20 mouse cellular contexts compared by ENCODE assay signal in the genomic region with DNA sequence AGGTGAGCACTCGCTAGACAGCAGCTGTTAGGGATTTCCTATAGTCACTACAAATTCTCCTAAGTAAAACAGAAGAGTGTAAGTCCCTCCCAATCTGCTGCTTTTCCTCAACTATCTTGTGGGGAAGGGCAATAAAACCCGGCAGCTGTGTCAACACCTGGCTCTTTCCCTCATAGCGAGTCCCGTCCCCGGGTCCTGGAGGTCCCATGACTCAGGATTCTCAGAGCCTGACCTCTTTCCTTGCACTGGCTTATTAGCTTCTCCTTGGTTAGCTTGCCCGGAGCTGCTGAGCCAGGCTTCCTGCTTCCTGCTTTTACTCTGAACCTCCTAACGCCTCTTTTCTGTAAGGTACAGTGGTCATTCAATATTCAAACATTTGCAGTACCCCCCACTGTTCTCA. TPM values are rescaled to one million over a fixed set of nuclear protein-coding genes. Genes with fewer than 3 reads are reported as not detected.
A peak's percentile ranks its signal among the peaks of the same experiment; 100 is the strongest.
DNase-seq lines count a peak whose midpoint lies in the region; ATAC-seq and TF ChIP-seq lines count a peak whose summit lies in the region.
"Had no signal": no experiment of that assay in that cellular context is flagged by ENCODE, and none has a peak within 500 bp of the region (broad histone marks: within the 10 kb centered on the region; RNA-seq: fewer than 3 reads in every experiment).

No protein-coding gene starts in this region.

- H3K9me3 ChIP-seq in embryonic facial prominence, embryonic 14.5 days (ENCODE audit: control insufficient read depth, low read length), result no peaks in the 10 kb centered on the region
- no peaks in the 10 kb centered on the region for H3K9me3 ChIP-seq in hindbrain, embryonic 13.5 days
- H3K9me3 ChIP-seq: forebrain, embryonic 13.5 days; liver, embryonic 15.5 days; neural tube, embryonic 12.5 days had no signal

- H3K4me3 ChIP-seq in C2C12 (ENCODE audit: insufficient read depth, poor library complexity, severe bottlenecking), result no peak overlapping the region
- H3K4me3 ChIP-seq in embryonic facial prominence, embryonic 14.5 days (ENCODE audit: low read depth, low read length), result no peak overlapping the region
- H3K4me3 ChIP-seq in hindbrain, embryonic 13.5 days, result no peak overlapping the region
- H3K4me3 ChIP-seq: forebrain, embryonic 13.5 days; gastrocnemius, adult 2 months; heart, adult 2 months; liver, embryonic 15.5 days; neural tube, embryonic 12.5 days had no signal

- H3ac ChIP-seq in C2C12 (ENCODE audit: control insufficient read depth, insufficient read length, low read depth), result no peak overlapping the region

- H3K36me3 ChIP-seq in C2C12 (ENCODE audit: control insufficient read depth, insufficient read depth), result peaks cover 11% of the 10 kb centered on the region
- H3K36me3 ChIP-seq in embryonic facial prominence, embryonic 14.5 days (ENCODE audit: control insufficient read depth, insufficient read depth, low read length), result peaks cover 21% of the 10 kb centered on the region
- H3K36me3 ChIP-seq in hindbrain, embryonic 13.5 days, result peaks cover 23% of the 10 kb centered on the region

- peak; percentile 17 for DNase-seq in R1 (ENCODE audit: low read depth, low spot score)
- peak; percentile 64 for DNase-seq in embryonic facial prominence, embryonic 14.5 days (ENCODE audit: low spot score)
- DNase-seq in mesoderm, embryonic 11.5 days (ENCODE audit: low read depth, low spot score), result peak; percentile 65
- DNase-seq in right cerebral cortex, adult 18-20 months, result no peak
- DNase-seq in frontal cortex, postnatal 25 days (ENCODE audit: low spot score in 2 of 2), result no peak
- DNase-seq: adrenal gland, postnatal 25 days; cerebellum, postnatal 10 days; gastrocnemius, adult 2 months; heart, adult 2 months; kidney, postnatal 10 days; midbrain, embryonic 14.5 days; right cerebral cortex, postnatal 4 days; thymus, adult 2 months had no signal

- no peak overlapping the region for H3K4me2 ChIP-seq in embryonic facial prominence, embryonic 14.5 days (ENCODE audit: low read depth, low read length)
- no peak overlapping the region for H3K4me2 ChIP-seq in hindbrain, embryonic 13.5 days
- H3K4me2 ChIP-seq: forebrain, embryonic 13.5 days; liver, embryonic 15.5 days; neural tube, embryonic 12.5 days had no signal

- H3K79me2 ChIP-seq in C2C12 (ENCODE audit: control insufficient read depth, insufficient read depth), result no peaks in the 10 kb centered on the region

- H3K27me3 ChIP-seq in C2C12 (ENCODE audit: control insufficient read depth, insufficient read depth, insufficient read length), result no peaks in the 10 kb centered on the region
- no peaks in the 10 kb centered on the region for H3K27me3 ChIP-seq in embryonic facial prominence, embryonic 14.5 days (replicated peaks; ENCODE audit: control insufficient read depth, insufficient read depth, low read length)
- no peaks in the 10 kb centered on the region for H3K27me3 ChIP-seq in hindbrain, embryonic 13.5 days
- H3K27me3 ChIP-seq: forebrain, embryonic 13.5 days; liver, embryonic 15.5 days; neural tube, embryonic 12.5 days had no signal

- no peak for TF ChIP-seq CTCF in C2C12 (IDR thresholded peaks at IDR 0.05; ENCODE audit: control insufficient read depth, insufficient read depth, insufficient read length)

- no peak overlapping the region for H3K27ac ChIP-seq in embryonic facial prominence, embryonic 14.5 days (replicated peaks; ENCODE audit: low read depth, low read length)
- H3K27ac ChIP-seq in hindbrain, embryonic 13.5 days, result no peak overlapping the region
- H3K27ac ChIP-seq: forebrain, embryonic 13.5 days; gastrocnemius, adult 2 months; heart, adult 2 months; liver, embryonic 15.5 days; neural tube, embryonic 12.5 days had no signal

- WGBS in embryonic facial prominence, embryonic 14.5 days, result 59% methylated on average over 7 of the region's 7 CpGs
- 63% methylated on average over 7 of the region's 7 CpGs for WGBS in hindbrain, embryonic 13.5 days

- H3K79me3 ChIP-seq in C2C12 (ENCODE audit: low read depth), result no peaks in the 10 kb centered on the region

- ATAC-seq in embryonic facial prominence, embryonic 14.5 days (ENCODE audit: low read depth), result no peak
- no peak for ATAC-seq in hindbrain, embryonic 13.5 days (ENCODE audit: low FRiP score)
- ATAC-seq: forebrain, embryonic 13.5 days; hindbrain, embryonic 16.5 days had no signal

- no peak overlapping the region for H3K9ac ChIP-seq in embryonic facial prominence, embryonic 14.5 days (ENCODE audit: low read depth, low read length)
- no peak overlapping the region for H3K9ac ChIP-seq in hindbrain, embryonic 13.5 days
- H3K9ac ChIP-seq: forebrain, embryonic 13.5 days; liver, embryonic 15.5 days; neural tube, embryonic 12.5 days had no signal

- H3K4me1 ChIP-seq in embryonic facial prominence, embryonic 14.5 days (ENCODE audit: control insufficient read depth, insufficient read depth, low read length), result peaks cover 3% of the 10 kb centered on the region; the same call in 1 of the 2 replicates
- peaks cover 4% of the 10 kb centered on the region for H3K4me1 ChIP-seq in hindbrain, embryonic 13.5 days (replicated peaks)

TF ChIP-seq in C2C12, 6 proteins besides CTCF, POLR2A, EP300 and RAD21:
- TF ChIP-seq MYOD1 (IDR thresholded peaks at IDR 0.05; ENCODE audit: control insufficient read depth, insufficient read length, low read depth) (peak; percentile 93), USF1 (IDR thresholded peaks at IDR 0.05; ENCODE audit: low read depth) (no peak)

RNA-seq across cellular contexts. Expression of a gene that starts 21.3 kb away (rescaled TPM):
- polyA plus RNA-seq in C2C12 (2012; fragmentation: generic; extraction: Trizol), result 0.49 TPM
- polyA plus RNA-seq in embryonic facial prominence, embryonic 14.5 days (2014; fragmentation: Nextera tagmentation; extraction: Ambion mirVana), result 3.8 and 4.4 TPM in 2 replicates
- 4.0 and 5.4 TPM in 2 replicates for polyA plus RNA-seq in hindbrain, embryonic 13.5 days (2015; fragmentation: Nextera tagmentation; extraction: Ambion mirVana)

RNA-seq across cellular contexts. Expression of a gene that starts 59.0 kb away (rescaled TPM):
- polyA plus RNA-seq in C2C12 (2012; fragmentation: generic; extraction: Trizol), result not detected
- polyA plus RNA-seq in embryonic facial prominence, embryonic 14.5 days (2014; fragmentation: Nextera tagmentation; extraction: Ambion mirVana), result 0.25 and 0.58 TPM in 2 replicates
- polyA plus RNA-seq in hindbrain, embryonic 13.5 days (2015; fragmentation: Nextera tagmentation; extraction: Ambion mirVana), result 0.40 and 0.67 TPM in 2 replicates
- polyA plus RNA-seq: macrophage had no signal

Comparison
In these comparisons a context has a peak if more than half of its experiments do, and no peak if none do; other contexts are left out.
1. DNase-seq: peak in R1 (single experiment), embryonic facial prominence, embryonic 14.5 days (single experiment) and mesoderm, embryonic 11.5 days (single experiment); none in right cerebral cortex, adult 18-20 months (single experiment) and frontal cortex, postnatal 25 days (0 of 2).